Mouse (Mus musculus) stomach, postnatal 0 days (tissue): ENCODE data around the gene Tnfrsf8. TPM values are rescaled to one million over a fixed set of nuclear protein-coding genes. Genes with fewer than 3 reads are reported as not detected.

Source experiments
- ATAC-seq: fragments of 200-750 bp; cut with Nextera tagmentation; 2 replicates; pipeline ENCODE4 v1.8.0; 2017; ENCODE audit not compliant: low FRiP score, low TSS enrichment
- DNase-seq: peaks from one replicate; pipeline ENCODE4 v3.0.0-alpha.2; 2016; ENCODE audit warnings: low spot score
- H3K27ac ChIP-seq: fragments of 300-500 bp; sonication (generic); replicated peaks from 2 replicates; pipeline ENCODE4 v1.5.1; 2014; ENCODE audit warnings: mild to moderate bottlenecking, control low read depth
- H3K27me3 ChIP-seq: fragments of 300-500 bp; sonication (generic); 2 replicates; pipeline ENCODE4 v1.6.1; 2014; ENCODE audit warnings: low read length; ENCODE audit not compliant: control insufficient read depth, insufficient read depth
- H3K36me3 ChIP-seq: fragments of 300-500 bp; sonication (generic); 2 replicates; pipeline ENCODE4 v1.6.1; 2014; ENCODE audit warnings: low read length, mixed read lengths; ENCODE audit not compliant: control insufficient read depth, insufficient read depth
- H3K4me1 ChIP-seq: fragments of 300-500 bp; sonication (generic); replicated peaks from 2 replicates; pipeline ENCODE4 v1.6.1; 2014; ENCODE audit warnings: antibody characterized with exemption; ENCODE audit not compliant: control insufficient read depth, insufficient read depth
- H3K4me2 ChIP-seq: fragments of 300-500 bp; sonication (generic); replicated peaks from 2 replicates; pipeline ENCODE4 v1.6.1; 2014; ENCODE audit warnings: low read depth, mild to moderate bottlenecking, control low read depth, moderate library complexity
- H3K4me3 ChIP-seq: fragments of 300-500 bp; sonication (generic); 2 replicates; pipeline ENCODE4 v1.5.1; 2014; ENCODE audit warnings: low read depth, low read length, control low read depth
- H3K9ac ChIP-seq: fragments of 300-500 bp; sonication (generic); 2 replicates; pipeline ENCODE4 v1.6.1; 2014; ENCODE audit warnings: mild to moderate bottlenecking, low read length, control low read depth, mixed read lengths
- H3K9me3 ChIP-seq: fragments of 300-500 bp; sonication (generic); 2 replicates; pipeline ENCODE4 v1.6.1; 2016; ENCODE audit warnings: low read length; ENCODE audit not compliant: control insufficient read depth
- CTCF ChIP-seq: IDR thresholded peaks from 2 replicates; pipeline ENCODE4 v1.5.1; 2016; ENCODE audit warnings: antibody characterized with exemption, low read depth, mild to moderate bottlenecking, moderate library complexity
- EP300 ChIP-seq: optimal IDR thresholded peaks from 2 replicates; pipeline ENCODE3; 2016; ENCODE audit warnings: antibody characterized with exemption
- WGBS: fragments of 180-500 bp; shearing (Covaris S2); extraction: QIAGEN DNeasy Blood & Tissue Kit; methylation state at CpG from one replicate; pipeline ENCODE4 v1.1.7; 2014; 5-methylcytosine and 5-hydroxymethylcytosine counted together
- polyA plus RNA-seq: library from polyadenylated mRNA; unstranded; fragments of >200 nt; fragmentation: Nextera tagmentation; extraction: Ambion mirVana; gene quantifications from 2 replicates; pipeline ENCODE4 v1.2.1, GENCODE M21; 2015

Gene Tnfrsf8
- polyA plus RNA-seq, 1 experiment from 2014 or later: 0.04 TPM

- ATAC-seq: no peak
These were observed 85.3 kb downstream of the Tnfrsf8 start for GRCm38 (mm10) chr4:145229524-145230163.

GRCm38 (mm10) chr4:145229051-145229450, 85.9 kb downstream of the Tnfrsf8 start:
- no peak for TF ChIP-seq EP300
- TF ChIP-seq CTCF: no peak
- DNase-seq (no peak), ATAC-seq (no peak)
- WGBS: 85% methylated on average over 6 of the region's 6 CpGs
- H3K36me3 ChIP-seq: no peaks in the 10 kb centered on the region
- no peak overlapping the region for H3K27ac ChIP-seq
- H3K4me2 ChIP-seq: no peak overlapping the region
- H3K9me3 ChIP-seq: no peaks in the 10 kb centered on the region
- no peak overlapping the region for H3K9ac ChIP-seq
- no peak overlapping the region for H3K4me3 ChIP-seq
- H3K27me3 ChIP-seq: no peaks in the 10 kb centered on the region
- no peaks in the 10 kb centered on the region for H3K4me1 ChIP-seq

More at GRCm38 (mm10) chr4:145229524-145230163, 85.3 kb downstream of the Tnfrsf8 start:
- H3K27ac ChIP-seq: no peak overlapping the region
- H3K9ac ChIP-seq: no peak overlapping the region
- H3K27me3 ChIP-seq: no peaks in the 10 kb centered on the region
- H3K36me3 ChIP-seq: no peaks in the 10 kb centered on the region
- H3K4me3 ChIP-seq: no peak overlapping the region
- DNase-seq: no peak
- TF ChIP-seq EP300 (no peak), CTCF (no peak)
- 80% methylated on average over 5 of the region's 5 CpGs for WGBS
- no peaks in the 10 kb centered on the region for H3K9me3 ChIP-seq
- no peak overlapping the region for H3K4me2 ChIP-seq
- H3K4me1 ChIP-seq: no peaks in the 10 kb centered on the region

- H3K4me3 ChIP-seq: no peak overlapping the region
- ATAC-seq (no peak), DNase-seq (no peak)
- H3K9me3 ChIP-seq: no peaks in the 10 kb centered on the region
- no peak overlapping the region for H3K27ac ChIP-seq
- H3K9ac ChIP-seq: no peak overlapping the region
- H3K27me3 ChIP-seq: no peaks in the 10 kb centered on the region
- no peak overlapping the region for H3K4me2 ChIP-seq
- no peak for TF ChIP-seq CTCF
- TF ChIP-seq EP300: no peak
- no peaks in the 10 kb centered on the region for H3K36me3 ChIP-seq
- WGBS: 84% methylated on average over 4 of the region's 4 CpGs
- no peaks in the 10 kb centered on the region for H3K4me1 ChIP-seq
These were observed 90.4 kb downstream of the Tnfrsf8 start for GRCm38 (mm10) chr4:145224613-145225012.

GRCm38 (mm10) chr4:145222064-145222463, 92.9 kb downstream of the Tnfrsf8 start:
- Histone ChIP-seq H3K36me3 (no peaks in the 10 kb centered on the region; the same call in 1 of the 2 replicates), H3K9ac (no peak overlapping the region), H3K4me2 (no peak overlapping the region), H3K9me3 (no peaks in the 10 kb centered on the region), H3K27ac (no peak overlapping the region), H3K4me3 (no peak overlapping the region), H3K4me1 (no peaks in the 10 kb centered on the region), H3K27me3 (no peaks in the 10 kb centered on the region)
- WGBS: 75% methylated on average over 8 of the region's 8 CpGs
- TF ChIP-seq EP300: no peak
- TF ChIP-seq CTCF: no peak
- no peak for ATAC-seq
- DNase-seq: no peak

GRCm38 (mm10) chr4:145221379-145221778, 93.6 kb downstream of the Tnfrsf8 start:
- Histone ChIP-seq H3K27me3 (no peaks in the 10 kb centered on the region), H3K27ac (no peak overlapping the region), H3K4me3 (no peak overlapping the region), H3K4me1 (no peaks in the 10 kb centered on the region), H3K9me3 (no peaks in the 10 kb centered on the region), H3K36me3 (no peaks in the 10 kb centered on the region; the same call in 1 of the 2 replicates), H3K9ac (no peak overlapping the region), H3K4me2 (no peak overlapping the region)
- ATAC-seq: no peak
- no peak for TF ChIP-seq EP300
- no peak for TF ChIP-seq CTCF
- no peak for DNase-seq
- WGBS: 67% methylated on average over 2 of the region's 2 CpGs

GRCm38 (mm10) chr4:145220001-145220400, 95.0 kb downstream of the Tnfrsf8 start:
- TF ChIP-seq EP300: no peak
- no peak for TF ChIP-seq CTCF
- ATAC-seq: no peak
- no peaks in the 10 kb centered on the region for H3K9me3 ChIP-seq

More at GRCm38 (mm10) chr4:145220001-145220400, 95.0 kb downstream of the Tnfrsf8 start:
- H3K36me3 ChIP-seq: no peaks in the 10 kb centered on the region; the same call in 1 of the 2 replicates
- 72% methylated on average over 1 of the region's 1 CpGs for WGBS
- no peaks in the 10 kb centered on the region for H3K4me1 ChIP-seq
- no peak overlapping the region for H3K4me3 ChIP-seq
- no peaks in the 10 kb centered on the region for H3K27me3 ChIP-seq
- H3K27ac ChIP-seq: no peak overlapping the region
- no peak for DNase-seq
- no peak overlapping the region for H3K4me2 ChIP-seq
- no peak overlapping the region for H3K9ac ChIP-seq
